Mouse (Mus musculus) neural tube, embryonic 10.5 days (tissue): ENCODE measurements at regions not wholly inside any gene's neighbourhood (a gene's known extent, or its start where the extent isn't known, plus 50 kb on each side); places are given as distances from the start of the nearest gene placed in this dataset.

Source experiments
- DNase-seq: peaks from one replicate; pipeline ENCODE4 v3.0.0-alpha.2; 2017; ENCODE audit warnings: low spot score; ENCODE audit errors: extremely low spot score

GRCm38 (mm10) chr8:12221506-12221905, 57.1 kb upstream of the A230072I06Rik start:
- no peak for DNase-seq

GRCm38 (mm10) chr8:12223376-12223775, 55.2 kb upstream of the A230072I06Rik start:
- no peak for DNase-seq
